Mouse (Mus musculus): ENCODE data around the gene Ppef1. TPM values are rescaled to one million over a fixed set of nuclear protein-coding genes. Genes with fewer than 3 reads are reported as not detected.

The Ppef1 gene
- polyA plus RNA-seq, 1 experiment from 2014 or later: 0.20 TPM

GRCm38 (mm10) chrX:160748653-160749052 is 13.1 kb upstream of the Ppef1 start:
- H3K4me3 ChIP-seq (ENCODE audit: low read depth, low read length): no peak overlapping the region
- no peak overlapping the region for H3K27ac ChIP-seq (replicated peaks; ENCODE audit: low read depth, low read length)
- H3K27me3 ChIP-seq (ENCODE audit: control insufficient read depth, insufficient read depth, low read length): no peaks in the 10 kb centered on the region
- H3K9me3 ChIP-seq (replicated peaks; ENCODE audit: control insufficient read depth, low read length): no peaks in the 10 kb centered on the region
- H3K4me2 ChIP-seq (ENCODE audit: low read depth, low read length): no peak overlapping the region
- no peaks in the 10 kb centered on the region for H3K36me3 ChIP-seq (replicated peaks; ENCODE audit: control insufficient read depth, insufficient read depth, low read depth, low read length)
- 82% methylated on average over 1 of the region's 1 CpGs for WGBS
- DNase-seq (ENCODE audit: low spot score): no peak
- H3K4me1 ChIP-seq (ENCODE audit: control insufficient read depth, insufficient read depth, low read length): no peaks in the 10 kb centered on the region
- H3K9ac ChIP-seq (replicated peaks; ENCODE audit: low read length): no peak overlapping the region
- no peak for ATAC-seq (replicated peaks; ENCODE audit: insufficient number of reproducible peaks, low FRiP score, low TSS enrichment, low read depth)

GRCm38 (mm10) chrX:160745399-160745798 is 9.8 kb upstream of the Ppef1 start:
- WGBS: 100% methylated on average over 1 of the region's 1 CpGs

GRCm38 (mm10) chrX:160699171-160699570 is 36.4 kb downstream of the Ppef1 start:
- Histone ChIP-seq H3K4me3 (ENCODE audit: low read depth, low read length) (no peak overlapping the region), H3K27ac (replicated peaks; ENCODE audit: low read depth, low read length) (no peak overlapping the region), H3K4me2 (ENCODE audit: low read depth, low read length) (no peak overlapping the region), H3K9me3 (replicated peaks; ENCODE audit: control insufficient read depth, low read length) (no peaks in the 10 kb centered on the region), H3K9ac (replicated peaks; ENCODE audit: low read length) (no peak overlapping the region), H3K4me1 (ENCODE audit: control insufficient read depth, insufficient read depth, low read length) (no peaks in the 10 kb centered on the region), H3K27me3 (ENCODE audit: control insufficient read depth, insufficient read depth, low read length) (peaks cover 3% of the 10 kb centered on the region; the same call in 1 of the 2 replicates), H3K36me3 (replicated peaks; ENCODE audit: control insufficient read depth, insufficient read depth, low read depth, low read length) (no peaks in the 10 kb centered on the region)
- ATAC-seq (replicated peaks; ENCODE audit: insufficient number of reproducible peaks, low FRiP score, low TSS enrichment, low read depth) (no peak), DNase-seq (ENCODE audit: low spot score) (no peak)
- 38% methylated on average over 1 of the region's 1 CpGs for WGBS

More at GRCm38 (mm10) chrX:160745399-160745798, 9.8 kb upstream of the Ppef1 start:
- H3K4me2 ChIP-seq (ENCODE audit: low read depth, low read length): no peak overlapping the region
- H3K4me3 ChIP-seq (ENCODE audit: low read depth, low read length): no peak overlapping the region
- H3K27me3 ChIP-seq (ENCODE audit: control insufficient read depth, insufficient read depth, low read length): no peaks in the 10 kb centered on the region
- H3K9me3 ChIP-seq (replicated peaks; ENCODE audit: control insufficient read depth, low read length): no peaks in the 10 kb centered on the region
- H3K27ac ChIP-seq (replicated peaks; ENCODE audit: low read depth, low read length): no peak overlapping the region
- no peaks in the 10 kb centered on the region for H3K36me3 ChIP-seq (replicated peaks; ENCODE audit: control insufficient read depth, insufficient read depth, low read depth, low read length)
- no peak for ATAC-seq (replicated peaks; ENCODE audit: insufficient number of reproducible peaks, low FRiP score, low TSS enrichment, low read depth)
- no peak for DNase-seq (ENCODE audit: low spot score)
- no peaks in the 10 kb centered on the region for H3K4me1 ChIP-seq (ENCODE audit: control insufficient read depth, insufficient read depth, low read length)
- no peak overlapping the region for H3K9ac ChIP-seq (replicated peaks; ENCODE audit: low read length)

- Histone ChIP-seq H3K4me2 (ENCODE audit: low read depth, low read length) (no peak overlapping the region), H3K4me3 (ENCODE audit: low read depth, low read length) (no peak overlapping the region), H3K36me3 (replicated peaks; ENCODE audit: control insufficient read depth, insufficient read depth, low read depth, low read length) (no peaks in the 10 kb centered on the region), H3K9me3 (replicated peaks; ENCODE audit: control insufficient read depth, low read length) (no peaks in the 10 kb centered on the region), H3K27me3 (ENCODE audit: control insufficient read depth, insufficient read depth, low read length) (no peaks in the 10 kb centered on the region), H3K9ac (replicated peaks; ENCODE audit: low read length) (no peak overlapping the region), H3K27ac (replicated peaks; ENCODE audit: low read depth, low read length) (no peak overlapping the region), H3K4me1 (ENCODE audit: control insufficient read depth, insufficient read depth, low read length) (no peaks in the 10 kb centered on the region)
- no peak for DNase-seq (ENCODE audit: low spot score)
- 88% methylated on average over 3 of the region's 3 CpGs for WGBS
- no peak for ATAC-seq (replicated peaks; ENCODE audit: insufficient number of reproducible peaks, low FRiP score, low TSS enrichment, low read depth)
Observed at GRCm38 (mm10) chrX:160691559-160691958, 44.0 kb downstream of the Ppef1 start.

GRCm38 (mm10) chrX:160690094-160690493 is 45.5 kb downstream of the Ppef1 start:
- Histone ChIP-seq H3K36me3 (replicated peaks; ENCODE audit: control insufficient read depth, insufficient read depth, low read depth, low read length) (no peaks in the 10 kb centered on the region), H3K9ac (replicated peaks; ENCODE audit: low read length) (no peak overlapping the region), H3K9me3 (replicated peaks; ENCODE audit: control insufficient read depth, low read length) (no peaks in the 10 kb centered on the region), H3K27me3 (ENCODE audit: control insufficient read depth, insufficient read depth, low read length) (no peaks in the 10 kb centered on the region), H3K4me1 (ENCODE audit: control insufficient read depth, insufficient read depth, low read length) (no peaks in the 10 kb centered on the region), H3K4me2 (ENCODE audit: low read depth, low read length) (no peak overlapping the region), H3K27ac (replicated peaks; ENCODE audit: low read depth, low read length) (no peak overlapping the region), H3K4me3 (ENCODE audit: low read depth, low read length) (no peak overlapping the region)
- no peak for DNase-seq (ENCODE audit: low spot score)
- WGBS: 88% methylated on average over 2 of the region's 2 CpGs
- ATAC-seq (replicated peaks; ENCODE audit: insufficient number of reproducible peaks, low FRiP score, low TSS enrichment, low read depth): no peak

GRCm38 (mm10) chrX:160669992-160670391 is 65.6 kb downstream of the Ppef1 start:
- no peaks in the 10 kb centered on the region for H3K4me1 ChIP-seq (ENCODE audit: control insufficient read depth, insufficient read depth, low read length)
- H3K9me3 ChIP-seq (replicated peaks; ENCODE audit: control insufficient read depth, low read length): no peaks in the 10 kb centered on the region
- no peaks in the 10 kb centered on the region for H3K36me3 ChIP-seq (replicated peaks; ENCODE audit: control insufficient read depth, insufficient read depth, low read depth, low read length)
- H3K4me2 ChIP-seq (ENCODE audit: low read depth, low read length): no peak overlapping the region
- no peak for ATAC-seq (replicated peaks; ENCODE audit: insufficient number of reproducible peaks, low FRiP score, low TSS enrichment, low read depth)
- no peak overlapping the region for H3K27ac ChIP-seq (replicated peaks; ENCODE audit: low read depth, low read length)
- H3K9ac ChIP-seq (replicated peaks; ENCODE audit: low read length): no peak overlapping the region
- 86% methylated on average over 1 of the region's 1 CpGs for WGBS
- no peak for DNase-seq (ENCODE audit: low spot score)
- H3K4me3 ChIP-seq (ENCODE audit: low read depth, low read length): no peak overlapping the region
- no peaks in the 10 kb centered on the region for H3K27me3 ChIP-seq (ENCODE audit: control insufficient read depth, insufficient read depth, low read length)

- no peak overlapping the region for H3K4me2 ChIP-seq (ENCODE audit: low read depth, low read length)
- 41% methylated on average over 4 of the region's 4 CpGs for WGBS
- no peak overlapping the region for H3K27ac ChIP-seq (replicated peaks; ENCODE audit: low read depth, low read length)
- no peak overlapping the region for H3K9ac ChIP-seq (replicated peaks; ENCODE audit: low read length)
- no peaks in the 10 kb centered on the region for H3K9me3 ChIP-seq (replicated peaks; ENCODE audit: control insufficient read depth, low read length)
- H3K4me3 ChIP-seq (ENCODE audit: low read depth, low read length): no peak overlapping the region
- H3K27me3 ChIP-seq (ENCODE audit: control insufficient read depth, insufficient read depth, low read length): no peaks in the 10 kb centered on the region
- ATAC-seq (replicated peaks; ENCODE audit: insufficient number of reproducible peaks, low FRiP score, low TSS enrichment, low read depth) (no peak), DNase-seq (ENCODE audit: low spot score) (no peak)
- no peaks in the 10 kb centered on the region for H3K4me1 ChIP-seq (ENCODE audit: control insufficient read depth, insufficient read depth, low read length)
- H3K36me3 ChIP-seq (replicated peaks; ENCODE audit: control insufficient read depth, insufficient read depth, low read depth, low read length): no peaks in the 10 kb centered on the region
Observed at GRCm38 (mm10) chrX:160610882-160611644, 124.5 kb downstream of the Ppef1 start.

- H3K4me1 ChIP-seq (ENCODE audit: control insufficient read depth, insufficient read depth, low read length): no peaks in the 10 kb centered on the region
- H3K4me2 ChIP-seq (ENCODE audit: low read depth, low read length): no peak overlapping the region
- H3K4me3 ChIP-seq (ENCODE audit: low read depth, low read length): no peak overlapping the region
- no peaks in the 10 kb centered on the region for H3K27me3 ChIP-seq (ENCODE audit: control insufficient read depth, insufficient read depth, low read length)
- H3K27ac ChIP-seq (replicated peaks; ENCODE audit: low read depth, low read length): no peak overlapping the region
- no peaks in the 10 kb centered on the region for H3K36me3 ChIP-seq (replicated peaks; ENCODE audit: control insufficient read depth, insufficient read depth, low read depth, low read length)
- no peak overlapping the region for H3K9ac ChIP-seq (replicated peaks; ENCODE audit: low read length)
- no peak for DNase-seq (ENCODE audit: low spot score)
- no peaks in the 10 kb centered on the region for H3K9me3 ChIP-seq (replicated peaks; ENCODE audit: control insufficient read depth, low read length)
- no peak for ATAC-seq (replicated peaks; ENCODE audit: insufficient number of reproducible peaks, low FRiP score, low TSS enrichment, low read depth)
- 83% methylated on average over 2 of the region's 2 CpGs for WGBS
Observed at GRCm38 (mm10) chrX:160610482-160610881, 125.1 kb downstream of the Ppef1 start.

Measured in embryonic facial prominence, embryonic 11.5 days (tissue).